Mouse (Mus musculus) heart, adult 2 months (tissue): Measurements from ENCODE around the gene Socs7. TPM values are rescaled to one million over a fixed set of nuclear protein-coding genes. Genes with fewer than 3 reads are reported as not detected.

Experiments
- DNase-seq, 2 experiments: peaks; one replicate each; pipeline ENCODE4 v3.0.0; 2021
- H3K27ac ChIP-seq: fragments of 200-600 bp; 2 replicates; pipeline ENCODE4 v1.8.1; 2022
- H3K27me3 ChIP-seq: fragments of 200-500 bp; 2 replicates; pipeline ENCODE4 v1.6.1; 2012; ENCODE audit warnings: mild to moderate bottlenecking, low read length, inconsistent platforms, mixed read lengths; ENCODE audit not compliant: control insufficient read depth, insufficient read depth
- H3K36me3 ChIP-seq: fragments of 200-500 bp; 2 replicates; pipeline ENCODE4 v1.6.1; 2012; ENCODE audit warnings: low read length, inconsistent platforms; ENCODE audit not compliant: control insufficient read depth, insufficient read depth
- H3K4me1 ChIP-seq: fragments of 200-500 bp; 2 replicates; pipeline ENCODE4 v1.6.1; 2011; ENCODE audit warnings: low read length; ENCODE audit not compliant: control insufficient read depth, insufficient read depth
- H3K4me3 ChIP-seq: fragments of 200-600 bp; 2 replicates; pipeline ENCODE4 v1.8.1; 2022
- H3K79me2 ChIP-seq: fragments of 200-500 bp; replicated peaks from 2 replicates; pipeline ENCODE4 v1.6.1; 2012; ENCODE audit warnings: mild to moderate bottlenecking, inconsistent platforms, low read length, moderate library complexity, mixed read lengths; ENCODE audit not compliant: control insufficient read depth, insufficient read depth
- H3K9ac ChIP-seq: fragments of 200-500 bp; 2 replicates; pipeline ENCODE4 v1.6.1; 2012; ENCODE audit warnings: low read depth, mild to moderate bottlenecking, control low read depth, inconsistent platforms, low read length, mixed read lengths
- CTCF ChIP-seq: fragments of 200-600 bp; IDR thresholded peaks from 2 replicates; pipeline ENCODE4 v1.8.1; 2022; ENCODE audit warnings: antibody characterized with exemption, mild to moderate bottlenecking, moderate library complexity
- EP300 ChIP-seq: fragments of 200-500 bp; IDR thresholded peaks from 2 replicates; pipeline ENCODE4 v1.6.1; 2011; ENCODE audit warnings: low read depth, low read length, control low read depth; ENCODE audit not compliant: insufficient read depth
- POLR2A ChIP-seq: fragments of 200-500 bp; IDR thresholded peaks from 2 replicates; pipeline ENCODE4 v1.6.1; 2011; ENCODE audit warnings: mild to moderate bottlenecking, low read depth, low read length, control low read depth; ENCODE audit not compliant: insufficient read depth
- WGBS: fragments of 180-500 bp; shearing (Covaris S2); methylation state at CpG from one replicate; pipeline ENCODE4 v1.1.7; 2018; 5-methylcytosine and 5-hydroxymethylcytosine counted together
- intact Hi-C: fragments of 180-260 bp; cut with DNase I; formaldehyde crosslinking; loops from one replicate; pipeline ENCODE4 v1.15.1; 2025
- polyA plus RNA-seq: library from polyadenylated mRNA; depleted of rRNA; stranded (reverse); fragments of >200 nt; gene quantifications from 2 replicates; pipeline ENCODE4 v1.2.3, GENCODE M21; 2012; rRNA removed
- total RNA-seq, 2 experiments: library from RNA; stranded (reverse); gene quantifications; 2 replicates each; pipeline ENCODE4 v1.2.3; 2021

Socs7 gene
- total and polyA plus RNA-seq, 3 experiments, result 8.9 to 22.8 (median 21.4) TPM

- DNase-seq, result no peak
- Histone ChIP-seq H3K36me3 (no peaks in the 10 kb centered on the region), H3K4me1 (peaks cover 15% of the 10 kb centered on the region), H3K27me3 (no peaks in the 10 kb centered on the region), H3K79me2 (no peaks in the 10 kb centered on the region; the same call in 1 of the 2 replicates), H3K27ac (no peak overlapping the region), H3K9ac (no peak overlapping the region), H3K4me3 (no peak overlapping the region)
- TF ChIP-seq EP300, result no peak
- TF ChIP-seq CTCF, result no peak
- TF ChIP-seq POLR2A, result no peak
- intact Hi-C loops, result no loop called here
- 82% methylated on average over 7 of the region's 7 CpGs for WGBS
Observed at GRCm38 (mm10) chr11:97447979-97448378, 85.6 kb downstream of the Socs7 start.

Other genes with a start within 250 kb of the Socs7 start
- gene Tbx21, start 247.2 kb upstream of the Socs7 start, total RNA-seq, result not detected
- 0.15 and 0.45 TPM in 2 replicates for gene Tbx21, start 247.2 kb upstream of the Socs7 start, polyA plus RNA-seq
- gene Tbkbp1, start 211.1 kb upstream of the Socs7 start, total RNA-seq, result 10 to 100 TPM; 12.1 to 12.2 TPM
- gene Tbkbp1, start 211.1 kb upstream of the Socs7 start, polyA plus RNA-seq, result 13.5 and 14.1 TPM in 2 replicates
- gene Kpnb1, start 174.7 kb upstream of the Socs7 start, total RNA-seq, result 10 to 100 TPM; 71.7 to 80.8 TPM
- 22.1 and 43.5 TPM in 2 replicates for gene Kpnb1, start 174.7 kb upstream of the Socs7 start, polyA plus RNA-seq
- gene Npepps, start 81.9 kb upstream of the Socs7 start, total RNA-seq, result 10 to 100 TPM; 77.7 to 80.1 TPM
- 24.1 and 38.2 TPM in 2 replicates for gene Npepps, start 81.9 kb upstream of the Socs7 start, polyA plus RNA-seq
- gene Mrpl45, start 46.8 kb upstream of the Socs7 start, total RNA-seq, result 10 to 100 TPM; 48.9 to 62.5 TPM
- gene Mrpl45, start 46.8 kb upstream of the Socs7 start, polyA plus RNA-seq, result 33.7 and 51.4 TPM in 2 replicates
- gene Gpr179, start 10.5 kb upstream of the Socs7 start, total RNA-seq, result under 1 TPM; 0.05 to 0.08 TPM
- 0.03 TPM in 1 of 2 replicates, not detected in the other for gene Gpr179, start 10.5 kb upstream of the Socs7 start, polyA plus RNA-seq
- gene Arhgap23, start 53.0 kb downstream of the Socs7 start, total RNA-seq, result 10 to 100 TPM; 12.8 to 13.7 TPM
- gene Arhgap23, start 53.0 kb downstream of the Socs7 start, polyA plus RNA-seq, result 18.4 and 19.2 TPM in 2 replicates
- not detected for gene 4933428G20Rik, start 137.8 kb downstream of the Socs7 start, total RNA-seq
- gene 4933428G20Rik, start 137.8 kb downstream of the Socs7 start, polyA plus RNA-seq, result not detected in 2 replicates
- gene Srcin1, start 213.6 kb downstream of the Socs7 start, total RNA-seq, result under 1 TPM; 0.13 to 0.36 TPM
- gene Srcin1, start 213.6 kb downstream of the Socs7 start, polyA plus RNA-seq, result 0.26 and 0.31 TPM in 2 replicates